Mouse (Mus musculus): ENCODE results near the gene Trpc2. TPM values are rescaled to one million over a fixed set of nuclear protein-coding genes. Genes with fewer than 3 reads are reported as not detected.

Gene Trpc2
- not detected for polyA plus RNA-seq (2014; fragmentation: Illumina TruSeq; extraction: RNeasy Lipid Tissue Mini Kit (QIAGEN cat#74804); ENCODE audit: low read depth, low replicate concordance)

DNA sequence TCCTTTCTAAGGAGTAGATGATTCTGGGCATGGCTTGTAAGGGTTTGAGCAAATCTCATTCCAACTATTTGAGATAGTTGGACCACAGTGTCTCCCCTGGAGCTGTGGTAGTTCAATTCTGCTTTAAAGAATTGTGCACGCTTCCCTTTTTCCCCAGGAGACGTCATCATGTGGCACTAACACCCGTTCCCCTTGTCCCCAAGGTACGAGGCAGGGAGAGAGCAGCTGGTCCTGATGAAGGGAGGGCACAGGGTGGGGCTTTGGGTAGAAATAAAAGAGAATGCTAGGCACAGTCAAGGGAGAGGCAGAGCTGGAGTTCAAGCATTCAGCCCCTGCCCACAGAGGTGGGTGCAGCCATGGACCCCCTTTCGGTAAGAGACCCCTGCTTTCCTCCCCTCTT, at the start of gene Trpc2:
Gene Trpc2, plus strand, starts transcription at position 301 of the 400 bp plus-strand sequence.

DNA sequence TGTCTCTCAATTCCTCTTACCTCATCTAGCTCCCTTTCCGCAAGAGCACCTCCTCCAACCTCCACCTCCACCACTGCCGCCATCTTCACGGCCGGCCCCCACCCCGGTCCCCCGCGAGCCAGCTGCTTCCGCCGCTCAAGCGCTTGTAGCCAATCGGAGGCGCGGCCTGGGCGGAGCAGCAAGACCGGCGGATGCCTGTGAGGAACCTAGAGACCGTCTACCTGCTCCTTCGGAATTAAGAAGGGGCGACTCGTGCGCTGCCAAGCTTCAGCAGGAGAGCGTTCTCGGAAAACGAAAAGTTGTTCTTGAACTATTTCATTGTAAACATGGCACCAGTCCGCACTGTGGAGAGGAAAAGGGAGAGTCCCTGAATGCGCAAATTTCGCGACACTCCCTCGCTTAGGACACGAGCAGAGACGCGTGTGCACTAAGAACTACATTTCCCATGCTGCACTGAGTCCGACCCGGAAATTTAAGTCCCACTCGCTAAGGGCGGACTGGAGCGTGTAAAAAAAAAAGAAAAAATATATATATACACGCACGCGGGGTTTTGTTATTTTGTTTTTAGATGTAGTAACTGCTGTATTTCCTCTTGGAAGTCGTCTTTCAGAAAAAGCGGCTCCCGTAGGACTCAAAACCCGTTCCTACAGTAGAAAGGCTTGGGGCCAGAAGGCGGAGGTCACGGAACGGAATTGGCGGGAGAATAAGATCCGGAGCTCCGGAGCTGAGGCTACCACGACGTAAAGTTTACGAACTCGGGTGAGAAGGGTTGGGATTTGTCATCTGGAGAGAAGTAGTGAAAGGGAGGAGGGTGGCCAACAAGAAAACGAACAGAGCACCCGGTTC, 17.6 kb upstream of the Trpc2 start, which contains the start of the genes Rnf121, Xndc1 and Xntrpc:
Gene Rnf121, minus strand, starts transcription at position 424 of the 846 bp plus-strand sequence.
Gene Xndc1, plus strand, starts transcription at position 466 of the 846 bp plus-strand sequence.
Gene Xntrpc, plus strand, starts transcription at position 668 of the 846 bp plus-strand sequence.

GRCm38 (mm10) chr7:102101487-102101886, 18.6 kb downstream of the Trpc2 start, which contains the start of gene Art1:
TSS of gene Art1 (plus strand) at chr7:102101743.

DNA sequence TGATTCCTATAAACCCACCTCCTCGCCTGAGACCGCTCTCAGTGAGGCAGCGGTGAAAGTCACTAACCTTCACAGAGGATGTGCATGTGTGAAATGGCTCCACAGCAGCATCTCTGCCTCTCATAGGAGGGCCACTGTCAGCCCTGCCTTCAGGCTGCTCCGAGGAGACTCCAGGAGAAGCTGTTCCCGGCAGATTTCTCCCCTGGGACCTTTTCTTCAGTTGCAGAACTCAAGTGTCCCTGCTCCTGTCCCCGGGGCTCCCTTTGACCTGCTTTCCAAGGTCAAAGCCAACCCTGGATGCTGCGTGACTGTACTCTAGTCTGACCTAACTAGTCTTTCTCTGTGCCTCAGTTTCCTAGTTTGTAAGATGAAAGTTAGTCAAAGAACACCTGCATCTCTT, 26.3 kb downstream of the Trpc2 start, which contains the start of gene Art5:
Gene Art5, minus strand, starts transcription at position 319 of the 400 bp plus-strand sequence.

GRCm38 (mm10) chr7:102116579-102117331, 33.8 kb downstream of the Trpc2 start, which contains the start of gene Chrna10:
TSS of gene Chrna10 (minus strand) at chr7:102116828.

Other genes starting within 250 kb of the Trpc2 start
- gene Inppl1, start 244.9 kb upstream of the Trpc2 start, polyA plus RNA-seq (2014; fragmentation: Illumina TruSeq; extraction: RNeasy Lipid Tissue Mini Kit (QIAGEN cat#74804); ENCODE audit: low read depth, low replicate concordance): 12.1 TPM
- 1.6 TPM for gene Folr2, start 225.9 kb upstream of the Trpc2 start, polyA plus RNA-seq (2014; fragmentation: Illumina TruSeq; extraction: RNeasy Lipid Tissue Mini Kit (QIAGEN cat#74804); ENCODE audit: low read depth, low replicate concordance)
- gene Anapc15, start 219.4 kb upstream of the Trpc2 start, polyA plus RNA-seq (2014; fragmentation: Illumina TruSeq; extraction: RNeasy Lipid Tissue Mini Kit (QIAGEN cat#74804); ENCODE audit: low read depth, low replicate concordance): 33.6 TPM
- gene Folr1, start 212.3 kb upstream of the Trpc2 start, polyA plus RNA-seq (2014; fragmentation: Illumina TruSeq; extraction: RNeasy Lipid Tissue Mini Kit (QIAGEN cat#74804); ENCODE audit: low read depth, low replicate concordance): 6.4 TPM
- 4.8 TPM for gene Lamtor1, start 177.2 kb upstream of the Trpc2 start, polyA plus RNA-seq (2014; fragmentation: Illumina TruSeq; extraction: RNeasy Lipid Tissue Mini Kit (QIAGEN cat#74804); ENCODE audit: low read depth, low replicate concordance)
- 0.32 TPM for gene Tomt, start 176.8 kb upstream of the Trpc2 start, polyA plus RNA-seq (2014; fragmentation: Illumina TruSeq; extraction: RNeasy Lipid Tissue Mini Kit (QIAGEN cat#74804); ENCODE audit: low read depth, low replicate concordance)
- gene Lrrc51, start 149.2 kb upstream of the Trpc2 start, polyA plus RNA-seq (2014; fragmentation: Illumina TruSeq; extraction: RNeasy Lipid Tissue Mini Kit (QIAGEN cat#74804); ENCODE audit: low read depth, low replicate concordance): 252 TPM
- 28.6 TPM for gene Numa1, start 149.0 kb upstream of the Trpc2 start, polyA plus RNA-seq (2014; fragmentation: Illumina TruSeq; extraction: RNeasy Lipid Tissue Mini Kit (QIAGEN cat#74804); ENCODE audit: low read depth, low replicate concordance)
- 3.4 TPM for gene Il18bp, start 64.4 kb upstream of the Trpc2 start, polyA plus RNA-seq (2014; fragmentation: Illumina TruSeq; extraction: RNeasy Lipid Tissue Mini Kit (QIAGEN cat#74804); ENCODE audit: low read depth, low replicate concordance)
- 11.2 TPM for gene Rnf121, start 17.6 kb upstream of the Trpc2 start, polyA plus RNA-seq (2014; fragmentation: Illumina TruSeq; extraction: RNeasy Lipid Tissue Mini Kit (QIAGEN cat#74804); ENCODE audit: low read depth, low replicate concordance)
- gene Xndc1, start 17.6 kb upstream of the Trpc2 start, polyA plus RNA-seq (2014; fragmentation: Illumina TruSeq; extraction: RNeasy Lipid Tissue Mini Kit (QIAGEN cat#74804); ENCODE audit: low read depth, low replicate concordance): 21.1 TPM
- 0.10 TPM for gene Xntrpc, start 17.4 kb upstream of the Trpc2 start, polyA plus RNA-seq (2014; fragmentation: Illumina TruSeq; extraction: RNeasy Lipid Tissue Mini Kit (QIAGEN cat#74804); ENCODE audit: low read depth, low replicate concordance)
- 1.9 TPM for gene Art1, start 18.6 kb downstream of the Trpc2 start, polyA plus RNA-seq (2014; fragmentation: Illumina TruSeq; extraction: RNeasy Lipid Tissue Mini Kit (QIAGEN cat#74804); ENCODE audit: low read depth, low replicate concordance)
- 3.3 TPM for gene Art5, start 26.4 kb downstream of the Trpc2 start, polyA plus RNA-seq (2014; fragmentation: Illumina TruSeq; extraction: RNeasy Lipid Tissue Mini Kit (QIAGEN cat#74804); ENCODE audit: low read depth, low replicate concordance)
- not detected for gene Chrna10, start 33.7 kb downstream of the Trpc2 start, polyA plus RNA-seq (2014; fragmentation: Illumina TruSeq; extraction: RNeasy Lipid Tissue Mini Kit (QIAGEN cat#74804); ENCODE audit: low read depth, low replicate concordance)
- 392 TPM for gene Nup98, start 127.1 kb downstream of the Trpc2 start, polyA plus RNA-seq (2014; fragmentation: Illumina TruSeq; extraction: RNeasy Lipid Tissue Mini Kit (QIAGEN cat#74804); ENCODE audit: low read depth, low replicate concordance)
- 56.3 TPM for gene Pgap2, start 127.1 kb downstream of the Trpc2 start, polyA plus RNA-seq (2014; fragmentation: Illumina TruSeq; extraction: RNeasy Lipid Tissue Mini Kit (QIAGEN cat#74804); ENCODE audit: low read depth, low replicate concordance)
- 0.99 TPM for gene Rhog, start 172.9 kb downstream of the Trpc2 start, polyA plus RNA-seq (2014; fragmentation: Illumina TruSeq; extraction: RNeasy Lipid Tissue Mini Kit (QIAGEN cat#74804); ENCODE audit: low read depth, low replicate concordance)
- 32.9 TPM for gene Stim1, start 184.7 kb downstream of the Trpc2 start, polyA plus RNA-seq (2014; fragmentation: Illumina TruSeq; extraction: RNeasy Lipid Tissue Mini Kit (QIAGEN cat#74804); ENCODE audit: low read depth, low replicate concordance)